Mouse (Mus musculus) thymus, adult 2 months (tissue): ENCODE results near the gene Mrtfa.

Experiments
- CTCF ChIP-seq: fragments of 200-500 bp; IDR thresholded peaks from 2 replicates; pipeline ENCODE4 v1.5.1; 2012; ENCODE audit warnings: mild to moderate bottlenecking, control low read depth, low read length, moderate library complexity, borderline replicate concordance; ENCODE audit not compliant: control insufficient read depth, poor library complexity, insufficient read depth; ENCODE audit errors: extremely low read depth
- POLR2A ChIP-seq: fragments of 200-500 bp; IDR thresholded peaks from 2 replicates; pipeline ENCODE4 v1.6.1; 2012; ENCODE audit warnings: mild to moderate bottlenecking, low read length, control low read depth, moderate library complexity; ENCODE audit not compliant: control insufficient read depth, poor library complexity, insufficient read depth; ENCODE audit errors: extremely low read depth

DNA sequence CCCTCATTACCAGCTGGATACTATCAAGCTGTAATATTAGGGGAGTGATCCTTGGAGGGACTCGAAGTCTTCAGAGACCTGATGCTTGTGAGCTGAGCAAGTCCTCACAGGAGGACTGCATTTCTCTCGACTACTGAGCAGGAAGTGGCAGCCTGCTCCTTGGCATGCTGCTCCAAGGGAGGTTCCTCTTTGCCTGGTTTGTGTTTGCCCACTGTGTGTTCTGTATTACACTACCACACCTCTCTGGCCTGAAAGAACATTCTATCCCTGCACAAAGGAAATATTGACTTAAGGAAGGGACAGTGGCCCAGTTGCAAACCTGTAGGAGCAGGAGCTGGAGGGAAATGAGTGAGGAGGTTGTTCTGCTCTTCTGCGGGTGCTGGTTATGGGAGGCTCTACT lies 200.8 kb downstream of the Mrtfa start:
- TF ChIP-seq CTCF = no peak
- no peak for TF ChIP-seq POLR2A
